Mouse (Mus musculus) adrenal gland, postnatal 14 days (tissue): ENCODE data around the gene Ssbp3. TPM values are rescaled to one million over a fixed set of nuclear protein-coding genes. Genes with fewer than 3 reads are reported as not detected.
A peak's percentile ranks its signal among the peaks of the same experiment; 100 is the strongest.

Experiments
- DNase-seq: peaks from one replicate; pipeline ENCODE4 v3.0.0; 2021; ENCODE audit warnings: mixed read lengths
- total RNA-seq: library from RNA; stranded (reverse); gene quantifications from 2 replicates; pipeline ENCODE4 v1.2.3, GENCODE M21; 2021

Gene Ssbp3
- total RNA-seq, 1 experiment from 2014 or later, result 60.6 TPM

- DNase-seq, result peak; percentile 41
These were observed 2.6 kb upstream of the Ssbp3 start for GRCm38 (mm10) chr4:106907701-106908425.

- peak; percentile 58 for DNase-seq
These were observed 2.1 kb upstream of the Ssbp3 start for GRCm38 (mm10) chr4:106908426-106908809.

GRCm38 (mm10) chr4:106908950-106909751 is 1.4 kb upstream of the Ssbp3 start:
- DNase-seq, result peak; percentile 78

- DNase-seq, result no peak
These were observed 704 bp upstream of the Ssbp3 start for GRCm38 (mm10) chr4:106909797-106910196.

GRCm38 (mm10) chr4:106911246-106911801 is 823 bp downstream of the Ssbp3 start:
- DNase-seq, result peak; percentile 96

GRCm38 (mm10) chr4:106911951-106912688 is 1.6 kb downstream of the Ssbp3 start:
- peak; percentile 50 for DNase-seq

- no peak for DNase-seq
These were observed 2.2 kb downstream of the Ssbp3 start for GRCm38 (mm10) chr4:106912689-106913041.

- no peak for DNase-seq
These were observed 3.0 kb downstream of the Ssbp3 start for GRCm38 (mm10) chr4:106913411-106914049.

- DNase-seq, result no peak
These were observed 4.8 kb downstream of the Ssbp3 start for GRCm38 (mm10) chr4:106915265-106915664.

- DNase-seq, result peak; percentile 37
These were observed 7.8 kb downstream of the Ssbp3 start for GRCm38 (mm10) chr4:106918263-106918662.

- no peak for DNase-seq
These were observed 9.6 kb downstream of the Ssbp3 start for GRCm38 (mm10) chr4:106920119-106920518.

GRCm38 (mm10) chr4:106921375-106922336 is 11.2 kb downstream of the Ssbp3 start:
- DNase-seq, result peak; percentile 55

- DNase-seq, result no peak
These were observed 12.4 kb downstream of the Ssbp3 start for GRCm38 (mm10) chr4:106922919-106923318.

- DNase-seq, result no peak
These were observed 13.7 kb downstream of the Ssbp3 start for GRCm38 (mm10) chr4:106924175-106924574.

- no peak for DNase-seq
These were observed 14.4 kb downstream of the Ssbp3 start for GRCm38 (mm10) chr4:106924888-106925287.

GRCm38 (mm10) chr4:106926401-106926800 is 15.9 kb downstream of the Ssbp3 start:
- DNase-seq, result peak; percentile 32

- no peak for DNase-seq
These were observed 16.5 kb downstream of the Ssbp3 start for GRCm38 (mm10) chr4:106927034-106927433.

- DNase-seq, result peak; percentile 39
These were observed 18.5 kb downstream of the Ssbp3 start for GRCm38 (mm10) chr4:106928961-106929360.

- no peak for DNase-seq
These were observed 22.1 kb downstream of the Ssbp3 start for GRCm38 (mm10) chr4:106932583-106932982.

GRCm38 (mm10) chr4:106933813-106934482 is 23.4 kb downstream of the Ssbp3 start:
- DNase-seq, result no peak
